Mouse (Mus musculus): ENCODE results near the gene Rnf135. TPM values are rescaled to one million over a fixed set of nuclear protein-coding genes. Genes with fewer than 3 reads are reported as not detected.

Rnf135 gene
- polyA plus RNA-seq, 2 experiments, result 6.0 TPM

DNA sequence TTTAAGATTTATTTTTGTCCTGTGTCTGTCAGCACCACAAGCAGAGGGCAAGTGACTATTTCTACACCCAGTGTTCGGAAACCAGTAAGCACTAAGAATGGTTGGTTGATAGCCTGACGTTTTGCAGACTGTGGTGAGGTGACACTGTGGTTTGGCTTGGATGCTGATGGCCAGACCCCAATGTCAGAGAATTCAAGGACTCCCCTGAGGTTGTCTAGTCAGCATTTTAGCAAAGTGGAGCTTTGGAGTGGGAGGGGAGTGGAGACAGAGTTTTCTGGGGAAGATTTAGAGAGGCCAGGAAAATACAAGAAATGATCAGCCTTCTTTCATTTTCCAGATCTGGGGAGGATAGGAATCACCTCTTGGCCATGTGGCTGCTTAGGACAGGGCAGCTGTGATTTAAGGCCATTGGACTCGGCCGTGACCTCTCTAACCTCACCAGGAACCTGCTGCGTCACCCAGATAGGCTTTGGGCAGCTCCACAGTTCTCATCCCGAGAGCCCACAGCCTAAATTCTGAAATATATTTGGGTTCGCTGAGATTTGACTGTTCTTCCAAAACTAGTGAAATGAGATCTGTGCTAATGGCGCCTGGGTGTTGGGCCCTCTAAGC lies 34.1 kb upstream of the Rnf135 start:
- WGBS, result 83% methylated on average over 8 of the region's 8 CpGs
- Histone ChIP-seq H3K9me3 (ENCODE audit: control insufficient read depth, low read length) (no peaks in the 10 kb centered on the region), H3K27me3 (ENCODE audit: control insufficient read depth, insufficient read depth, low read length) (peaks cover 14% of the 10 kb centered on the region), H3K27ac (replicated peaks; ENCODE audit: low read depth, low read length) (no peak overlapping the region), H3K4me1 (ENCODE audit: control insufficient read depth, insufficient read depth, low read length) (no peaks in the 10 kb centered on the region), H3K9ac (ENCODE audit: low read depth, low read length, severe bottlenecking) (no peak overlapping the region), H3K36me3 (ENCODE audit: control insufficient read depth, insufficient read depth, low read length) (no peaks in the 10 kb centered on the region), H3K4me3 (replicated peaks; ENCODE audit: low read length) (no peak overlapping the region), H3K4me2 (replicated peaks; ENCODE audit: low read depth, low read length, severe bottlenecking) (no peak overlapping the region)
- no peak for TF ChIP-seq POLR2A (IDR thresholded peaks at IDR 0.05; ENCODE audit: borderline replicate concordance, extremely low read depth, insufficient read depth, insufficient read length)
- ATAC-seq (ENCODE audit: low FRiP score, low read depth) (no peak), DNase-seq (ENCODE audit: low spot score) (no peak)

GRCm38 (mm10) chr11:80150566-80150965 lies 33.1 kb upstream of the Rnf135 start:
- DNase-seq (ENCODE audit: low spot score), result no peak
- H3K4me3 ChIP-seq (replicated peaks; ENCODE audit: low read length), result no peak overlapping the region
- no peak for TF ChIP-seq POLR2A (IDR thresholded peaks at IDR 0.05; ENCODE audit: borderline replicate concordance, extremely low read depth, insufficient read depth, insufficient read length)
- H3K9ac ChIP-seq (ENCODE audit: low read depth, low read length, severe bottlenecking), result no peak overlapping the region
- ATAC-seq (ENCODE audit: low FRiP score, low read depth), result no peak
- peaks cover 23% of the 10 kb centered on the region for H3K27me3 ChIP-seq (ENCODE audit: control insufficient read depth, insufficient read depth, low read length)
- H3K36me3 ChIP-seq (ENCODE audit: control insufficient read depth, insufficient read depth, low read length), result no peaks in the 10 kb centered on the region
- no peaks in the 10 kb centered on the region for H3K9me3 ChIP-seq (ENCODE audit: control insufficient read depth, low read length)
- no peaks in the 10 kb centered on the region for H3K4me1 ChIP-seq (ENCODE audit: control insufficient read depth, insufficient read depth, low read length)
- H3K4me2 ChIP-seq (replicated peaks; ENCODE audit: low read depth, low read length, severe bottlenecking), result no peak overlapping the region
- no peak overlapping the region for H3K27ac ChIP-seq (replicated peaks; ENCODE audit: low read depth, low read length)
- WGBS, result 82% methylated on average over 5 of the region's 5 CpGs

DNA sequence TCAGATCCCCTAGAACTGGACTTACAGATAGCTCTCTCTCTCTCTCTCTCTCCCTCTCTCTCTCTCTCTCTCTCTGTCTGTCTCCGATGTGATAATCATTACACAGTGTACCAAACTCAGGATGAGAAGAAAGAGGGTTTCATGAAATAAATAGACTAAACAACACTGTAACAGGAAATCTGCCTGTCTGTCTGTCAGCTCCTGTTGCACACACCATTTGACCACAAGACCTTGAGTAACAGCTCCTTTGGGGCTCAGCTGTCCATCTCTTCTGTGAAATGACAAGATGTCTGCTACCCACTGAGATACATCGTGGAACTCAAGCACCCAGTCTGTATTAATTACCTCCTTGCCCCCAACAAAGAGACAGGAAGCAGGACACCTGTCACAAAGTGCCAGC lies 32.1 kb upstream of the Rnf135 start:
- H3K36me3 ChIP-seq (ENCODE audit: control insufficient read depth, insufficient read depth, low read length), result no peaks in the 10 kb centered on the region

GRCm38 (mm10) chr11:80152376-80152775 lies 31.3 kb upstream of the Rnf135 start:
- no peak for DNase-seq (ENCODE audit: low spot score)
- no peak overlapping the region for H3K4me3 ChIP-seq (replicated peaks; ENCODE audit: low read length)
- ATAC-seq (ENCODE audit: low FRiP score, low read depth), result no peak
- H3K27me3 ChIP-seq (ENCODE audit: control insufficient read depth, insufficient read depth, low read length), result peaks cover 24% of the 10 kb centered on the region
- H3K4me1 ChIP-seq (ENCODE audit: control insufficient read depth, insufficient read depth, low read length), result no peaks in the 10 kb centered on the region
- H3K4me2 ChIP-seq (replicated peaks; ENCODE audit: low read depth, low read length, severe bottlenecking), result no peak overlapping the region
- H3K9ac ChIP-seq (ENCODE audit: low read depth, low read length, severe bottlenecking), result no peak overlapping the region
- H3K36me3 ChIP-seq (ENCODE audit: control insufficient read depth, insufficient read depth, low read length), result no peaks in the 10 kb centered on the region
- H3K27ac ChIP-seq (replicated peaks; ENCODE audit: low read depth, low read length), result no peak overlapping the region
- no peak for TF ChIP-seq POLR2A (IDR thresholded peaks at IDR 0.05; ENCODE audit: borderline replicate concordance, extremely low read depth, insufficient read depth, insufficient read length)
- no peaks in the 10 kb centered on the region for H3K9me3 ChIP-seq (ENCODE audit: control insufficient read depth, low read length)
- 74% methylated on average over 8 of the region's 8 CpGs for whole genome bisulfite sequencing

More for the DNA sequence above, 32.1 kb upstream of the Rnf135 start:
- no peak overlapping the region for H3K9ac ChIP-seq (ENCODE audit: low read depth, low read length, severe bottlenecking)
- TF ChIP-seq POLR2A (IDR thresholded peaks at IDR 0.05; ENCODE audit: borderline replicate concordance, extremely low read depth, insufficient read depth, insufficient read length), result no peak
- H3K27me3 ChIP-seq (ENCODE audit: control insufficient read depth, insufficient read depth, low read length), result peaks cover 24% of the 10 kb centered on the region
- H3K27ac ChIP-seq (replicated peaks; ENCODE audit: low read depth, low read length), result no peak overlapping the region
- no peaks in the 10 kb centered on the region for H3K9me3 ChIP-seq (ENCODE audit: control insufficient read depth, low read length)
- WGBS, result 68% methylated on average over 2 of the region's 2 CpGs
- no peak overlapping the region for H3K4me2 ChIP-seq (replicated peaks; ENCODE audit: low read depth, low read length, severe bottlenecking)
- no peak overlapping the region for H3K4me3 ChIP-seq (replicated peaks; ENCODE audit: low read length)
- ATAC-seq (ENCODE audit: low FRiP score, low read depth) (no peak), DNase-seq (ENCODE audit: low spot score) (no peak)
- no peaks in the 10 kb centered on the region for H3K4me1 ChIP-seq (ENCODE audit: control insufficient read depth, insufficient read depth, low read length)

DNA sequence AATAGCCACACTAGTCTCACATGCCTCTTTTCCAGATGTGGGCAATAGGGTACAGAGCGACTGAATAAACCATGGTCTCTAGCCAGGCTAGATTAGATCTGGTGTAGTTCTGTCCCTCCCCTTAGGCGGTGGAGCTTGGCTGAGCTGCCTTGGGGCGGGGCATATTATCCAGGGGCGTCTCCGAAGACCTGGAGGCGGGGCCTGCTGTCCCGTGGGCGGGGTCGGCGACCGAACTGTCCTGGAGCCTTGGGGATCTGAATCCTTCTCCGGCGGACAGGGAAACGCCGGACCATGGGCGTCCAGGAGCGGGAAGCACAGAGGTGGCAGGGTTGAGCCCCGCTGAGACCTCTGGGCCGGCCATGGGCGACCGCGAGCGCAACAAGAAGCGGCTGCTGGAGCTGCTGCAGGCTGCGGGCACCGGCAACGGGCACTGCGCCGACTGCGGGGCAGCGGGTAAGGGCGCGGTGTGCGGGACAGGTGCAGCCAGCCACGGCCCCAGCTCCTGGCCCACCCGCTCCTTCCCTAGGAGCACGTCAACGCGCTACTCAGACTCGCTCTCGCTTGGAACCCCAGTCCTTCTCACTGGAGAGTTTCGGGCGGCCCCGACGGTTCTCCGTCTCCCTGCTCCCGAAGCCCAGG lies 29.7 kb upstream of the Rnf135 start, which contains the start of gene Adap2:
TSS of gene Adap2 (plus strand) at position 249 of the 639 bp plus-strand sequence.
- Histone ChIP-seq H3K4me1 (ENCODE audit: control insufficient read depth, insufficient read depth, low read length) (no peaks in the 10 kb centered on the region), H3K27me3 (ENCODE audit: control insufficient read depth, insufficient read depth, low read length) (peaks cover 24% of the 10 kb centered on the region), H3K4me3 (replicated peaks; ENCODE audit: low read length) (peak within 1 kb of the TSS; percentile 50), H3K9ac (ENCODE audit: low read depth, low read length, severe bottlenecking) (peak within 1 kb of the TSS; percentile 38), H3K9me3 (ENCODE audit: control insufficient read depth, low read length) (no peaks in the 10 kb centered on the region), H3K36me3 (ENCODE audit: control insufficient read depth, insufficient read depth, low read length) (no peaks in the 10 kb centered on the region), H3K4me2 (replicated peaks; ENCODE audit: low read depth, low read length, severe bottlenecking) (peak within 1 kb of the TSS; percentile 71), H3K27ac (replicated peaks; ENCODE audit: low read depth, low read length) (no peak within 1 kb of the TSS)
- ATAC-seq (ENCODE audit: low FRiP score, low read depth) (peak; percentile 82), DNase-seq (ENCODE audit: low spot score) (peak; percentile 58)
- no peak for TF ChIP-seq POLR2A (IDR thresholded peaks at IDR 0.05; ENCODE audit: borderline replicate concordance, extremely low read depth, insufficient read depth, insufficient read length)
- WGBS, result 3% methylated on average over 42 of the region's 47 CpGs

Data from limb, embryonic 14.5 days (tissue).